Mouse (Mus musculus) myocyte (in vitro differentiated cells): ENCODE measurements at regions not wholly inside any gene's neighbourhood (a gene's known extent, or its start where the extent isn't known, plus 50 kb on each side); places are given as distances from the start of the nearest gene placed in this dataset.

Experiments used
- E2F4 ChIP-seq: IDR thresholded peaks from one replicate; pipeline ENCODE4 v1.6.1; 2011; ENCODE audit warnings: mild to moderate bottlenecking, control low read depth, moderate library complexity; ENCODE audit not compliant: insufficient read depth
- POLR2A ChIP-seq: IDR thresholded peaks from one replicate; pipeline ENCODE4 v1.6.1; 2011; ENCODE audit warnings: low read depth, mild to moderate bottlenecking, control low read depth, moderate library complexity; ENCODE audit not compliant: insufficient read length
- REST ChIP-seq: IDR thresholded peaks from one replicate; pipeline ENCODE4 v1.6.1; 2011; ENCODE audit warnings: mild to moderate bottlenecking, control low read depth, moderate library complexity; ENCODE audit not compliant: insufficient read depth, insufficient read length
- TCF12 ChIP-seq: IDR thresholded peaks from one replicate; pipeline ENCODE4 v1.6.1; 2011; ENCODE audit warnings: mild to moderate bottlenecking, control low read depth; ENCODE audit not compliant: poor library complexity, insufficient read depth, severe bottlenecking
- USF1 ChIP-seq: IDR thresholded peaks from one replicate; pipeline ENCODE4 v1.6.1; 2011; ENCODE audit warnings: low read depth, mild to moderate bottlenecking, control low read depth, moderate library complexity

- TF ChIP-seq E2F4, result no peak
- no peak for TF ChIP-seq POLR2A
- TF ChIP-seq USF1, result no peak
- TF ChIP-seq TCF12, result no peak
- no peak for TF ChIP-seq REST
These were observed 210.0 kb upstream of the Kazn start for GRCm38 (mm10) chr4:142449198-142449702.
